Mouse (Mus musculus) frontal cortex, postnatal 10 days (tissue): ENCODE measurements at regions not wholly inside any gene's neighbourhood (a gene's known extent, or its start where the extent isn't known, plus 50 kb on each side); places are given as distances from the start of the nearest gene placed in this dataset.
"Not testable (repeated sequence)": the region's sequence is repeated elsewhere in the genome, so short reads cannot be mapped to it uniquely, and the experiment has no call there.

Experiments
- DNase-seq, 2 experiments: peaks; one replicate each; pipeline ENCODE4 v3.0.0; 2022; ENCODE audit warnings: low spot score in 2 of 2, mixed read lengths in 1 of 2

DNA sequence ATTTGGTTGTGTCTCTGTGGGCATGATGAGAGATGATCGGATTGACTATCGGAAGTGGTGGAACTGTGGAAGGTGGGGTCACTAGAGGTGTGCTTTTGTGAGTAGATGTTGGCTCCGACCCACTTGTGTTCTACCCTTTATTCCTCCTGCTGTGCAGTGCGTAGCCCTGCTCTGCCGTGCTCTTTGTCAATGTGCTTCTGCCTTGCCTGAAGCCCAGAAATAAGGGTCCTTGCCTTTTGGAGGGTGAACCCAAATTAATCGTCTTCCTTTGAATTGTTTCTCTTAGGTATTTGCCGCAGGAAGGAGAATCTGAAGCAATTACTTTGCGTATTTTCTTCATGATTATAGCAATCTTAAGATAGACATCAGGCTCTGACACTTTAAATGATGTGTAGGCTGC lies 421.6 kb upstream of the Zfp507 start:
- DNase-seq: no peak

GRCm38 (mm10) chr7:36218386-36218785 lies 415.6 kb upstream of the Zfp507 start:
- DNase-seq: no peak

GRCm38 (mm10) chr7:36210034-36210433 lies 407.2 kb upstream of the Zfp507 start:
- DNase-seq: no peak

- DNase-seq: no peak
Measured at GRCm38 (mm10) chr7:36207525-36208260, 404.9 kb upstream of the Zfp507 start.

DNA sequence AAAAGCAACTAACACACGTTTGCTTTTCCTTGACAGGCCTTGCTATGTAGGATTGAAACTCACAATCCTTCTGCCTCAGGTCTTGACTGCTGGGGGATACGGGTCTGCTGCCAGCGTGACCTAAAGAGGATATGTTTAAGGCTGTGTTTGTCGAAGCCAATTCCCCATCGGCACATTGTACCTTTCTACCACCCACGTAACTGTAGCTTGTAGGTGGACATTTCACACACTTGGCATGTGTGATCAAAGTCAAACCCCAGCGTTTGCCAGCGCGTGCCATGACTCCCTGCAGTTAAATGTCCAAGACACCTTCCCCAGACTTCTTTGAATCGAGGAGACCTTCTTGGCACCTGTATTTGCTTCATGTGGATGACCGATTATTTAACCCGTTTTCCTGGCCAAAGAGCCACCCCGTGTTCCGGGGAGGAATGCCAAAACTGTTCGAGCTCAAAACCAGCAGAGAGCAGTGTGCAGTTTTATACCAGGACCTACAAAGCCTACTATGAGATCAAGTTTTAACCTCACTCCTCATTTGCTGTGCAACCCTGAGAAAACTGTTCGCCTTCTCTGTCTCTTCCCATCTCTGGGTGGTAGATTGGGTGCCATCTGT lies 395.4 kb upstream of the Zfp507 start:
- DNase-seq: no peak

- DNase-seq: no peak
Measured at GRCm38 (mm10) chr7:36196154-36196720, 393.4 kb upstream of the Zfp507 start.

DNA sequence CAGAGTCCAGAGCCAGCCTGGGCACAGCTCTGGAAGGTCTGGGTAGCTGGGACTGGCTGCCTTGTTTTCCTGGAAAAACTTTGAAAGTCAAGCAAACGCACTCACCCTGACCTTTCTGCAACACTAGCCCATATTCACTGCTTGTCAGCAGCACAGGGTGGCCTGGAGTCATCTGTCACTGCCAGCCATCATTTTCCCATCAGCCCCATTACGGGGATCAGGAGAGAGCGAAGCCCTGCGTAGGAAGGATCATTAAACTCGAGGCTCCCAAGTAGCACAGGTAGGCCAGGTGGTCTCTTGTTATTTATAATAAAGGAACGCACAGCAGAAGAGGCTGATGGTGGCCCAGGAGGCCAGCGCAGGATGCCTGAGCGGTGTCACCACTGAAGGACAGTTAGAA lies 389.8 kb upstream of the Zfp507 start:
- no peak for DNase-seq

GRCm38 (mm10) chr7:36177947-36178346 lies 375.1 kb upstream of the Zfp507 start:
- peak; percentile 20 to 29 for DNase-seq

GRCm38 (mm10) chr7:36175296-36175695 lies 372.5 kb upstream of the Zfp507 start:
- peak in 1 of 2 experiments; percentile 7 for DNase-seq

DNA sequence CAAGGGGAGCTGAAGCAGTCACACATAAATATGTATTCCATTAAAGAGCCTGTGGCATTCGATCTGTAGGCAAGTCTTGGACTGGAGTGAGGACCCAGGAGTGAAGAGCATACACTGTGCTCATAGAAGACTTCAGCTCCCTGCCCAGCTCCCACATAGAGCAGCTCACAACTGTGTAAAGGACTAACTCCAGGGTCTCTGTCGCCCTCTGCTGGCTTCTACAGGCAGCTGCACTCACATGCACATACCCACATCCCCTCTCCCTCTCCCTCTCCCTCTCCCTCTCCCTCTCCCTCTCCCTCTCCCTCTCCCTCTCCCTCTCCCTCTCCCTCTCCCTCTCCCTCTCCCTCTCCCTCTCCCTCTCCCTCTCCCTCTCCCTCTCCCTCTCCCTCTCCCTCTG lies 369.7 kb upstream of the Zfp507 start:
- DNase-seq: not testable (repeated sequence)

- no peak for DNase-seq
Measured at GRCm38 (mm10) chr7:36157270-36157945, 354.6 kb upstream of the Zfp507 start.

DNA sequence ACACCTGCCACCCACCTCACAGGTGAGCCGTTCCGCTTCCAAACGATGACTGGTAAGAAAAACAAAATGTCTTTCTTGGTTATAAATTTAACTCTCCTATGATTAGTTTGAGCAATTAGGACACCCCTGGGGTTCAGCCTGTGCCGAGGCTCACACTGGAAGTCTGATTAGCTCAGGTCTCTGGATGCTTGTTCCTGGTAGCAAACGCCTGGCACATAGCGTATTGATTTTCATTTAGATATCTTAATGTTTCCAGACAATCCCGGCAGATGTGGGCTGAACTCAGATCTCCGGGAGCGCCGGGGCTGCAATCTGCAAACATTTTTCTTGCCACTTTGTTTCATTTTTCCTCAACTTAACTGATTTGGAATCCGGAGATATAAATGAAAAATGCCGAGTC lies 353.8 kb upstream of the Zfp507 start:
- no peak for DNase-seq

- no peak for DNase-seq
Measured at GRCm38 (mm10) chr7:36155576-36155975, 352.8 kb upstream of the Zfp507 start.

GRCm38 (mm10) chr7:36155159-36155558 lies 352.4 kb upstream of the Zfp507 start:
- no peak for DNase-seq

DNA sequence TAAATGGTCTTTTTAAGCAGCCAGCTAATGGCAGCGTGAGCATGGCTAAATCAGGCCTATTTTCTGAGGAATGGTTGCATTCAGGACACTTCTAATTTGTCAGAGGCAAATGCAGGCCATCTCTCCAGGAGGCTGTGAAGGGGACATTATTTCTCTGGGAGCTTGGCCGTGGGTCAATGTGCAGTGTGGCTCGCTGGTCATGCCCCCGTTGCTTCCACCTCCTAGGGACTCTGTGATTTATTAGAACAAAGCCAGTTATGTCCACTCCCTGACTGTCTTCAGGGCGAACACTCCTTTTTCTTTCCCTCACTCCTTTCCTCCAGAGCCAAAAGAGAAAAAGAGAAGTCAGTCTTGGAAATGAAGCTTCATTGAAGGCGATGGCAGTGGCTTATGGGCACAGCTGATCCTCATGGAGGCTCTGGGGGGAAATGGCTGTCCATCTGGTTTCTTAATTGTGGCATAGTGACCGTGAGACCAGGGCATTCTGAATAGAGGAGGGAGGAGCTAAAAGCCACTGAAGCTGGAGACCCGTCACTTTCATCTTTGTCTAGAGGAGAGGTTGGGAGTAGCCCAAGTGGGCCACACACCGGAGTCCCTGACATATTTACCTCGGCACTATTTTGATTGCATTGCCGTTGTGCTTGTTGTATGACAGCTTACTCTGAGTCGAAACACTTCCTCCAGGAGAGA lies 348.2 kb upstream of the Zfp507 start:
- DNase-seq: no peak

DNA sequence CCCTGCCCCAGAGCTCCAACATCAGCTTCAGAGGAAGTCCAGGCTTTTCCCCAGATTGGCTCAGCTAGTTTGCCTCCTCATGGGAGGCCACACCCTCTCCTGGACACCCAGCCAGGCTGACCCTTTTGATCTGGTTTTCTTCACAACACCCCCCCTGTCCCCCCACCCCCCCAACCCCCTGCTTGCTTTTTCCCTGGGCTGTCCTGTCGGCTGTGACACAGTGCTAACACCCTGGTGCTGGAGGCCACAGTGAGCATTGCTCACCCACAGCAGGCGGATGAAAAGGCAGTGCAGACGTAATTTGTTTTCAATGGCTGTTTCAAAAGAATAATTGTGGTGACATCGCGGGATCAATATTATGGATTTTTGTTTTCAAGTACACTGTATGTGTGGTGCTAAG lies 333.8 kb upstream of the Zfp507 start:
- no peak for DNase-seq

GRCm38 (mm10) chr7:36134557-36134956 lies 331.8 kb upstream of the Zfp507 start:
- no peak for DNase-seq

DNA sequence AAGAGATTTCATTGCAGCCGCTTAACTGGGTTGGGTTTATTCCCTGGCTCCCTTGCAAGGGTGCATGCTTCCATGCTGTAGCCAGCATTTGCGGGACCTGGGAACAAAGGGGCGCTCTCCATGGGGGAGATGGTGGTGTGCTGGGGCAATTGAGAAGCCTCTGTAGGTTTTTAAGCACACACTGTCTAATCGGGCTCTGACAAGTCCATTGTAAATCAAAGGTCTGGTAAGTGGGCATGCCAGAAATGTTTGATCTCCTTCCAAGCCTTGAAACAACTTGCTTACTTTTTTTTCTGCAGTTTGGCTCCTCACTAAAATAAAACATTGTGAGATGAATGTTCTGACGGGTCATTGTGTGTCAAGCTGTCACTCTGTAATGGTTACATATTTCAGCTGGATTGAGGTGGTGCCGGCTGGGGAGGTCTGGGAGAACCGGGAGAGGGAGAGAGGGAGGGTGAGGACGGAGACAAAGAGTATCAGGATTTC lies 330.9 kb upstream of the Zfp507 start:
- peak in 1 of 2 experiments; percentile 4 for DNase-seq

- no peak for DNase-seq
Measured at GRCm38 (mm10) chr7:36133026-36133425, 330.2 kb upstream of the Zfp507 start.

- no peak for DNase-seq
Measured at GRCm38 (mm10) chr7:36132569-36132968, 329.8 kb upstream of the Zfp507 start.

DNA sequence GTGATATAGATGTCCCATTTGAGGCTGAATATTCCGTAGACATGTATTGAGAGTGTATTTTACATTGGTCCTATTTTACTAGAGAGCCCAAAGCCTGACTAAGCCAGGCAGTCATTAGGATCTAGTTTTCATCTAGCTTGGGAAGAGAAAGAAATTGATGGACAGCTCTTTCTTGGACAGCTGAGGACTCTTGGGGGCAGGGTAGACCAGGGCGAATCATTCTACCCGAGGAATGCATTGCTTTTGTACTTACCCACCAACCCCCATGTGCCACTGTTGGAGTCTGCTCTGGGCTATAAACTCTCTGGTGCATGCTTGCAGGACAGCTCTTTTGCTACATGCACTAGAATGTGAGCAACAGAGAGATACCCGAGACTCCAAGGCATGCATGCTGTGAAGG lies 294.3 kb upstream of the Zfp507 start:
- DNase-seq: no peak
